Mouse (Mus musculus) gastrocnemius, adult 8-10 months (tissue): Measurements from ENCODE around the gene Pm20d1. TPM values are rescaled to one million over a fixed set of nuclear protein-coding genes. Genes with fewer than 3 reads are reported as not detected.
A peak's percentile ranks its signal among the peaks of the same experiment; 100 is the strongest.
"Not testable (repeated sequence)": the region's sequence is repeated elsewhere in the genome, so short reads cannot be mapped to it uniquely, and the experiment has no call there.

Experiments used
- DNase-seq, 2 experiments: peaks; one replicate each; pipeline ENCODE4 v3.0.0; 2022; ENCODE audit warnings: low spot score in 2 of 2
- total RNA-seq, 4 experiments: library from RNA; stranded (reverse); gene quantifications; 2 replicates each; pipeline ENCODE4 v1.2.4; 2022

The Pm20d1 gene
- total RNA-seq, 4 experiments from 2014 or later: 0.40 to 0.51 (median 0.44) TPM

- DNase-seq: no peak
Measured at GRCm38 (mm10) chr1:131794591-131794990, 2.6 kb upstream of the Pm20d1 start.

GRCm38 (mm10) chr1:131795171-131795570 lies 2.0 kb upstream of the Pm20d1 start:
- no peak for DNase-seq

- no peak for DNase-seq
Measured at GRCm38 (mm10) chr1:131800001-131800400, 2.8 kb downstream of the Pm20d1 start.

DNA sequence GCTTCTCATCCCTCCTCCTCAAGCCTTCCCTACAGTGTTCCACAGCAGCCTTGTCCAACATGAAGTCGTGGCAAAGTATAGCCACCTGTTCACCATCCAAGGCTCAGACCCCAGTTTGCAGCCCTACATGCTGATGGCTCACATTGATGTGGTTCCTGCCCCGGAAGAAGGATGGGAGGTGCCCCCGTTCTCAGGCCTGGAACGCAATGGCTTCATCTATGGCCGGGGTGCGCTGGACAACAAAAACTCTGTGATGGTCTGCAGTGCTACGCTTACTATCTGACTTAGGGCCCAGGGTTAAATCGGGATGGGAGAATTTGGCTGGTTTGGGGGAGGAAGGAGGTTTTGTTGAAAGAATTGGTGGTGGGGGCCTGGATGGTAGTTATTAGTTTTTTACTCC lies 3.9 kb downstream of the Pm20d1 start:
- DNase-seq: no peak

DNA sequence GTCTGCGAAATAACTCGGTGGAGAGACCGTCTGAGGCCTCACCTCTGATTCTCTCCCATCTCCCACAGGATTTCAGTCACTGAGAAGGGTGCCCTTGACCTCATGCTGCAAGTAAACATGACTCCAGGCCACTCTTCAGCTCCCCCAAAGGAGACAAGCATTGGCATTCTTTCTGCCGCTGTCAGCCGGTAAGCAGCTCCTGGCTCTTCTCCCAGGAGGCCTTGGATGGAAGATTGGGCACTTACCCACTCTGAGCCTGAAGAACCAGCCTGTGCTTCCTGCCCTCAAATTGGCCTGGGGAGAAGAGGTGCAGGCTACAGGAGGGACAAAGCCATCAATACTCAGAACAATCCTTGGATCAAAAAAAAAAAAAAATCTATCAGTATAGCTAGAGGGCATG lies 5.5 kb downstream of the Pm20d1 start:
- no peak for DNase-seq

- no peak for DNase-seq
Measured at GRCm38 (mm10) chr1:131804166-131804565, 7.0 kb downstream of the Pm20d1 start.

DNA sequence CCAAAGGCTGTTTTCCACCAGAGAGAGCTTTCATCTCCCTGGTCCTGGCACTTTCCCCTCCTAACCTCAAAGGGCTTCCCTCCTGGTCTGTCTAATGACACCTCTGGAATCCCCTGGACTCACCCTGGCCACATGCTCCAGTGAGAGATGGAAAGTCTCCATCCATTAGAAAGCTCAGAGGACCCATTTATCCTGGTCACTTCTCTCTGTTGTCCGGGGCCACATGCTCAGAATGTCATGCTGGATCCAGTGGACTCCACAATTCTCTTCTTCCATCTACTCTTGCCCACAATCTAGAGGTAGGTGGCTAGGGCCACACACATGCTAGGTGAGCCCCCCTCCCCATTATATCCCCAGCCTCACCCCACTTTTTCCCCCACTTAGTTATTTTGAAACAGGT lies 11.8 kb downstream of the Pm20d1 start:
- DNase-seq: no peak

GRCm38 (mm10) chr1:131809651-131810050 lies 12.5 kb downstream of the Pm20d1 start:
- DNase-seq: no peak

DNA sequence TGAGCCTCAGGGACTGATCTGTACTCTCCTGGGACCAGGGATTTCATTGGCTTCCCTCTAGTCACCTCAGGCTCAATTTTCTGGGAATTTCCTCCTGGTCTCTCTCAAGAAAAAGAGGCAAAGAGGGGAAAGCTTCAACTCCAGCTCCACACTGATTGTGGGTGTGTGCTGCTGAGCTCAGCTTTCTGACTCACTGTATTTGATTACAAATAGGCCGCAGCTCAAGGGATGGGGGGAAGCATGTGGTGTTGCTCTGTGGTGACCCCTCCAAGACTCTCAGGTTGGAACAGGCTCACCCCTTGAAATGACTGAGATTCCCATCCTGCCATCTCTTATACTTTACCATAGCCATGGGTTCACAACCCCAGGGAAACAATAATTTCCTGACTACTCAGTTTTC lies 14.2 kb downstream of the Pm20d1 start:
- DNase-seq: no peak

- DNase-seq: no peak
Measured at GRCm38 (mm10) chr1:131812006-131812405, 14.8 kb downstream of the Pm20d1 start.

- DNase-seq: no peak
Measured at GRCm38 (mm10) chr1:131812631-131813295, 15.6 kb downstream of the Pm20d1 start.

DNA sequence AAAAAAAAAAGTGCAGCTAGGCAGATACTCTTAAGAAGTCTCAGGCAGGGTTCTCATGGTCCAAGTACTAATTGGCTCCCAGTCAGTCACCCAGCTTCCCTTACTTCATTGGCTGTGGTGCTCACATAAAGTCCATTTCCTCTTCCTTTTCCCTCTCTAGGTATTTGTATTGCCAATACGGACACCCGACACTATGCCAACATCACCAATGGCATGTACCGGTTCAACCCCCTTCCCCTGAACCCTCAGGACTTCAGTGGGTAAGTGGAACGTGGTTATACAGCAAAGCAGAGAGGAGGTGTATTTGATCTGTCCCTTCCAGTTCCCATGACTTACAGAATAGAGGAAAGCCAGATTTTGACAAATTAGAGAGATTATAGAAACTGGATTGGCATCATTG lies 16.6 kb downstream of the Pm20d1 start:
- DNase-seq: no peak

DNA sequence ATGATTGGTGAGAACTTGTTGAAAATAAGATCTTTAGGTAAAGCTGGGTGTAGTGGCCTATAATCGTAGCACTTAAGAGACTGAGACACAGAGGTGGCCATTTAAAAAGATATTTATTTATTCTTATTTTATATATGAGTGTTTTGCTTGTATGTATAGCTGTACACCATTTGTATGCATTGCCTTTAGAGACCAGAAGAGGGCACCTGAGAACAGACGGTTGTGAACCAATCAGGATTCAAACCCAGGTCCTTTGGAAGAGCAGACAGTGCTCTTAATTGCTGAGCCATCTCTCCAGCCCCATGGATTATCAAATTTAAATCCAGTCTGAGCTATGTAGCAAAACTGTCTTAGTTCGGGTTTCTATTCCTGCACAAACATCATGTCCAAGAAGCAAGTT lies 17.0 kb downstream of the Pm20d1 start:
- no peak for DNase-seq

- DNase-seq: no peak
Measured at GRCm38 (mm10) chr1:131816886-131817285, 19.7 kb downstream of the Pm20d1 start.

GRCm38 (mm10) chr1:131820353-131820752 lies 23.2 kb downstream of the Pm20d1 start:
- not testable (repeated sequence) for DNase-seq

- no peak for DNase-seq
Measured at GRCm38 (mm10) chr1:131820887-131821328, 23.7 kb downstream of the Pm20d1 start.

- DNase-seq: no peak
Measured at GRCm38 (mm10) chr1:131822292-131822691, 25.1 kb downstream of the Pm20d1 start.

GRCm38 (mm10) chr1:131822856-131823492 lies 25.8 kb downstream of the Pm20d1 start:
- no peak for DNase-seq

- DNase-seq: no peak
Measured at GRCm38 (mm10) chr1:131823563-131823962, 26.4 kb downstream of the Pm20d1 start.

DNA sequence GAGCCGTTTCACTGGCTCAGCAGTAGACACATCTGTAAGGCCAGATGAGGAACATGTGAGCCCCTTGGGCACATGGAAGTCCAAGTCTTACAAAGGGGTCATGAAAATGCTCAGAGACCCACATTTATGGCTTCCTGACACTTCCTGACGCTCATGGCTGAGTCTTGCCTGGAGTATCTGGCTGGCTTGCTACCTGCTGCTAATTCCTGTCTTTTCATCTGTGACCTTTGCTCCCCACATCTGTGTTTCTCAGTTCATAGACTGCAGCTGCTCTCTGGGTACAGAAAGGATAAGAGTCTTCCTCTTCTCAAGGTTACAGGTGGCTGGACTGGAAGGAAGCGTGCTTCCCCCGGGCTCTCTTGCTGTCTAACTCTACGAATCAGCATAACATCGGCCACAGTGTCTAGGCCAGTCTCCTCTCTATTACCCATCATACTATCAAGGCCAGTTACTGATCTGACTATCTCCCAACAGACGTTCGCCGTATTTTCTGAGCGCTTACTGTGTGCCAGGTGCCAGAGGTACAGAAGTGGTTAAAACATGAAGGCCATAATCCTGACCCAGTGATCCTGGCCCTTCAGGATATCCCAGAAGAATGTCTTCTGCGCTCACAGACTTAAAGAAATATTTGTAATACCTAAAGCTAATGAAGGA lies 27.5 kb downstream of the Pm20d1 start:
- DNase-seq: no peak

DNA sequence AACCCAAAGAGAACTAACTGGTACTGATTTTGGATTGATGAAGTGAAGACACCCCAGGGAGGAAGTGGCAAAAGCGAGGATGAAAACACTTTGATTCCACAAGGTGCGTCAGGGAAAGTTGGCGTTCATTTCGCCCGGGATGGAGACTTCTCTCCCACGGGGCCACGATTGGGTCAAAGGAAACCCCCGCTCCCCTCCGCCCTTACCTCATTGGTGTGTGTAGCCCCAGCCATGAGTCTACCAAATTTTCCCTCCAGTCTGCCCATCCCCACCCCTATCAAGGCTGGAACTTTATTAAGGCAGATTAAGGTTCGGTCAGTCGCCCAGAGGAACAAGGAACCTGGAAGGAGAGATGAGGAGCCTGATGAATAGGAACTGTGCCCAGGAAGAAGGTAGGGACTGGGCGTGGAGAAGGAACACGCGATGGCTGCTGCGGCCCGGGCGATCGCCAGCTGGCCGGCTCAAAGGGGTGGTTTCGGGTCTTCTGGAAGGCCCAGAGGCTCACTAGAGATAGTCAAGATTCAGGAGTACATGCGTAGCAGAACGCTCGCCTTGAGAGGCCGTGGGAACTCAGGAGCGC lies 30.1 kb downstream of the Pm20d1 start, which contains the start of gene Slc41a1:
Gene Slc41a1, plus strand, starts transcription at position 287 of the 580 bp plus-strand sequence.
- no peak for DNase-seq

GRCm38 (mm10) chr1:131827787-131828258 lies 30.6 kb downstream of the Pm20d1 start:
- DNase-seq: peak; percentile 87 to 91
